In the genomic region with DNA sequence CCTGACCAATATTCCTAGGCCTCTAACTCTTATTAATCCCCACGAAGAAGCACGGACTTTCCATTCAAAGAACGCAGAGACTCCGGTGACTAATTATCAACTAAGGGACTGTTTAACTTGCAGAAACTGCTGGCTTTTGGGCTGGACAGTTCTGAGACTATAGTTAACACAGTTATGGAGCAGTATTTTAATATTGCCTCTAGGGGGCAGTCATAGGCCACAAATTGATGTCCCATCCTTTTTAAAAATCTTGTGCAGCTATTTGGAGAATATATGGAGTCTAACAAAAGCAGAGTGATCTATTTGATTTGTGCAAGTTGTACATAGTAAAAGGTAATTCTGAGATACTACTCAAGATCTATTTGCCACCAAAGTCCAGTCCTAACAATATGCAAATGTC, we compare ENCODE assay signal across 10 mouse cellular contexts. TPM values are rescaled to one million over a fixed set of nuclear protein-coding genes. Genes with fewer than 3 reads are reported as not detected.
DNase-seq lines count a peak whose midpoint lies in the region; ATAC-seq lines count a peak whose summit lies in the region.
"Had no signal": no experiment of that assay in that cellular context is flagged by ENCODE, and none has a peak within 500 bp of the region (broad histone marks: within the 10 kb centered on the region; RNA-seq: fewer than 3 reads in every experiment).

No protein-coding gene starts in this region.

- H3K36me3 ChIP-seq in limb, embryonic 11.5 days (ENCODE audit: control insufficient read depth, insufficient read depth, low read length), result no peaks in the 10 kb centered on the region
- no peaks in the 10 kb centered on the region for H3K36me3 ChIP-seq in limb, embryonic 10.5 days
- H3K36me3 ChIP-seq: G1E; heart, embryonic 15.5 days had no signal

- peak; percentile 26 for DNase-seq in cerebellum, adult 11 months
- no peak for DNase-seq in cerebellum, adult 11-12 months
- DNase-seq in limb, embryonic 11.5 days (ENCODE audit: low spot score), result peak; percentile 24
- no peak for DNase-seq in limb, embryonic 10.5 days (ENCODE audit: low spot score)
- DNase-seq in R1 (ENCODE audit: low read depth, low spot score), result peak; percentile 48
- DNase-seq in forelimb bud, embryonic 11.5 days (ENCODE audit: low read depth, low spot score), result peak; percentile 61
- peak; percentile 34 for DNase-seq in lung, postnatal 25 days (ENCODE audit: low spot score)
- DNase-seq in ovary, adult 18-20 months (ENCODE audit: low spot score), result no peak

- no peaks in the 10 kb centered on the region for H3K9me3 ChIP-seq in limb, embryonic 11.5 days (ENCODE audit: control insufficient read depth, low read length)
- no peaks in the 10 kb centered on the region for H3K9me3 ChIP-seq in limb, embryonic 10.5 days (replicated peaks)
- H3K9me3 ChIP-seq: G1E; heart, embryonic 15.5 days had no signal

- H3K27ac ChIP-seq in limb, embryonic 11.5 days (replicated peaks; ENCODE audit: low read depth, low read length), result no peak overlapping the region
- no peak overlapping the region for H3K27ac ChIP-seq in limb, embryonic 10.5 days
- H3K27ac ChIP-seq: heart, embryonic 15.5 days had no signal

- WGBS in limb, embryonic 11.5 days, result 26% methylated on average over 4 of the region's 4 CpGs
- WGBS in limb, embryonic 10.5 days, result 29% methylated on average over 4 of the region's 4 CpGs

- no peak overlapping the region for H3K9ac ChIP-seq in limb, embryonic 11.5 days (ENCODE audit: low read length)
- H3K9ac ChIP-seq: heart, embryonic 15.5 days had no signal

- H3K4me3 ChIP-seq in limb, embryonic 11.5 days (ENCODE audit: low read depth, low read length), result no peak overlapping the region
- H3K4me3 ChIP-seq in limb, embryonic 10.5 days, result no peak overlapping the region
- H3K4me3 ChIP-seq: heart, embryonic 15.5 days had no signal

- H3K4me1 ChIP-seq in limb, embryonic 11.5 days (ENCODE audit: control insufficient read depth, insufficient read depth, low read length), result no peaks in the 10 kb centered on the region
- H3K4me1 ChIP-seq in limb, embryonic 10.5 days, result no peaks in the 10 kb centered on the region
- H3K4me1 ChIP-seq: heart, embryonic 15.5 days had no signal

- H3K4me2 ChIP-seq in limb, embryonic 11.5 days (ENCODE audit: low read depth, severe bottlenecking), result no peak overlapping the region
- H3K4me2 ChIP-seq: heart, embryonic 15.5 days had no signal

- no peak for ATAC-seq in limb, embryonic 11.5 days (ENCODE audit: insufficient number of reproducible peaks, low FRiP score, low TSS enrichment, low read depth)

- no peaks in the 10 kb centered on the region for H3K27me3 ChIP-seq in limb, embryonic 11.5 days (ENCODE audit: control insufficient read depth, insufficient read depth, low read length)
- H3K27me3 ChIP-seq in limb, embryonic 10.5 days (ENCODE audit: low read depth, poor library complexity, severe bottlenecking), result 0 out of 2 replicates have a peak, but pooled peaks cover 6% of the 10 kb centered on the region

RNA-seq across cellular contexts. Expression of a gene that starts 15.3 kb away (rescaled TPM):
- polyA plus RNA-seq in limb, embryonic 11.5 days (2014; fragmentation: Nextera tagmentation; extraction: Ambion mirVana), result 125 and 127 TPM in 2 replicates
- polyA plus RNA-seq in limb, embryonic 10.5 days (2016; fragmentation: Nextera tagmentation; extraction: Ambion mirVana), result 133 and 144 TPM in 2 replicates

RNA-seq across cellular contexts. Expression of a gene that starts 28.0 kb away (rescaled TPM):
- 0.17 and 1.7 TPM in 2 replicates for polyA plus RNA-seq in limb, embryonic 11.5 days (2014; fragmentation: Nextera tagmentation; extraction: Ambion mirVana)
- 0.28 and 0.48 TPM in 2 replicates for polyA plus RNA-seq in limb, embryonic 10.5 days (2016; fragmentation: Nextera tagmentation; extraction: Ambion mirVana)
- polyA plus RNA-seq: G1E had no signal

RNA-seq across cellular contexts. Expression of a gene that starts 38.9 kb away (rescaled TPM):
- 0.13 TPM in 1 of 2 replicates, not detected in the other for polyA plus RNA-seq in limb, embryonic 11.5 days (2014; fragmentation: Nextera tagmentation; extraction: Ambion mirVana)
- polyA plus RNA-seq in limb, embryonic 10.5 days (2016; fragmentation: Nextera tagmentation; extraction: Ambion mirVana), result not detected in 2 replicates
- polyA plus RNA-seq: heart, embryonic 15.5 days had no signal

RNA-seq across cellular contexts. Expression of a gene that starts 46.3 kb away (rescaled TPM):
- polyA plus RNA-seq in limb, embryonic 11.5 days (2014; fragmentation: Nextera tagmentation; extraction: Ambion mirVana), result not detected in 2 replicates
- not detected in 2 replicates for polyA plus RNA-seq in limb, embryonic 10.5 days (2016; fragmentation: Nextera tagmentation; extraction: Ambion mirVana)
- polyA plus RNA-seq: G1E had no signal

RNA-seq across cellular contexts. Expression of a gene that starts 50.0 kb away (rescaled TPM):
- 0.16 and 0.17 TPM in 2 replicates for polyA plus RNA-seq in limb, embryonic 11.5 days (2014; fragmentation: Nextera tagmentation; extraction: Ambion mirVana)
- 0.16 and 0.29 TPM in 2 replicates for polyA plus RNA-seq in limb, embryonic 10.5 days (2016; fragmentation: Nextera tagmentation; extraction: Ambion mirVana)
- polyA plus RNA-seq: G1E had no signal

Comparison
In these comparisons a context has a peak if more than half of its experiments do, and no peak if none do; other contexts are left out.
1. DNase-seq: peak in cerebellum, adult 11 months (single experiment), limb, embryonic 11.5 days (single experiment), R1 (single experiment), forelimb bud, embryonic 11.5 days (single experiment) and lung, postnatal 25 days (single experiment); none in cerebellum, adult 11-12 months (single experiment), limb, embryonic 10.5 days (single experiment) and ovary, adult 18-20 months (single experiment).